ENCODE assay signal across 24 mouse cellular contexts in genomic region chr15:22897724-22898123, GRCm38 (mm10).
A peak's percentile ranks its signal among the peaks of the same experiment; 100 is the strongest.
DNase-seq lines count a peak whose midpoint lies in the region; ATAC-seq and TF ChIP-seq lines count a peak whose summit lies in the region.
"Had no signal": no experiment of that assay in that cellular context is flagged by ENCODE, and none has a peak within 500 bp of the region (broad histone marks: within the 10 kb centered on the region; RNA-seq: fewer than 3 reads in every experiment).

No protein-coding gene starts in this region.

- TF ChIP-seq CTCF in heart, postnatal 0 days (IDR thresholded peaks at IDR 0.05; ENCODE audit: low read depth) = no peak

- no peak for ATAC-seq in embryonic facial prominence, embryonic 11.5 days (replicated peaks; ENCODE audit: insufficient number of reproducible peaks, low FRiP score, low TSS enrichment, low read depth)
- no peak for ATAC-seq in heart, postnatal 0 days (ENCODE audit: insufficient read depth, low read depth)
- no peak for ATAC-seq in embryonic facial prominence, embryonic 15.5 days (ENCODE audit: insufficient number of reproducible peaks, low FRiP score, low TSS enrichment, low read depth)

- no peak overlapping the region for H3K9ac ChIP-seq in embryonic facial prominence, embryonic 11.5 days (replicated peaks; ENCODE audit: low read length)
- no peak overlapping the region for H3K9ac ChIP-seq in heart, postnatal 0 days (replicated peaks; ENCODE audit: low read depth, low read length)
- no peak overlapping the region for H3K9ac ChIP-seq in embryonic facial prominence, embryonic 15.5 days
- H3K9ac ChIP-seq: embryonic facial prominence, embryonic 12.5 days; hindbrain, embryonic 14.5 days; liver, embryonic 13.5 days; midbrain, embryonic 12.5 days; neural tube, embryonic 12.5 days had no signal

- 55% methylated on average over 4 of the region's 4 CpGs for WGBS in embryonic facial prominence, embryonic 11.5 days
- 74% methylated on average over 4 of the region's 4 CpGs for WGBS in embryonic facial prominence, embryonic 10.5 days
- WGBS in heart, postnatal 0 days = 44% methylated on average over 4 of the region's 4 CpGs
- WGBS in heart, embryonic 10.5 days = 69% methylated on average over 4 of the region's 4 CpGs
- 23% methylated on average over 4 of the region's 4 CpGs for WGBS in embryonic facial prominence, embryonic 15.5 days

- H3K27ac ChIP-seq in embryonic facial prominence, embryonic 11.5 days (replicated peaks; ENCODE audit: low read depth, low read length) = no peak overlapping the region
- no peak overlapping the region for H3K27ac ChIP-seq in embryonic facial prominence, embryonic 10.5 days (replicated peaks)
- H3K27ac ChIP-seq in heart, postnatal 0 days (ENCODE audit: low read depth) = no peak overlapping the region
- no peak overlapping the region for H3K27ac ChIP-seq in heart, embryonic 10.5 days
- no peak overlapping the region for H3K27ac ChIP-seq in embryonic facial prominence, embryonic 15.5 days (replicated peaks)
- H3K27ac ChIP-seq: embryonic facial prominence, embryonic 12.5 days; heart, adult 2 months; hindbrain, embryonic 14.5 days; liver, embryonic 13.5 days; midbrain, embryonic 12.5 days; neural tube, embryonic 12.5 days had no signal

- no peaks in the 10 kb centered on the region for H3K27me3 ChIP-seq in embryonic facial prominence, embryonic 11.5 days (ENCODE audit: control insufficient read depth, insufficient read depth, low read length)
- H3K27me3 ChIP-seq in embryonic facial prominence, embryonic 10.5 days (replicated peaks; ENCODE audit: low read depth, poor library complexity, severe bottlenecking) = no peaks in the 10 kb centered on the region
- no peaks in the 10 kb centered on the region for H3K27me3 ChIP-seq in heart, postnatal 0 days (ENCODE audit: control insufficient read depth, insufficient read depth, low read length)
- H3K27me3 ChIP-seq in heart, embryonic 10.5 days (ENCODE audit: insufficient read depth, poor library complexity, severe bottlenecking) = no peaks in the 10 kb centered on the region
- H3K27me3 ChIP-seq in embryonic facial prominence, embryonic 15.5 days = no peaks in the 10 kb centered on the region
- H3K27me3 ChIP-seq: embryonic facial prominence, embryonic 12.5 days; liver, embryonic 13.5 days; midbrain, embryonic 12.5 days; neural tube, embryonic 12.5 days had no signal

- H3K4me3 ChIP-seq in embryonic facial prominence, embryonic 11.5 days (ENCODE audit: low read depth, low read length) = no peak overlapping the region
- H3K4me3 ChIP-seq in embryonic facial prominence, embryonic 10.5 days = no peak overlapping the region
- no peak overlapping the region for H3K4me3 ChIP-seq in heart, postnatal 0 days (ENCODE audit: low read depth, low read length)
- no peak overlapping the region for H3K4me3 ChIP-seq in heart, embryonic 10.5 days
- no peak overlapping the region for H3K4me3 ChIP-seq in embryonic facial prominence, embryonic 15.5 days (replicated peaks)
- H3K4me3 ChIP-seq: embryonic facial prominence, embryonic 12.5 days; heart, adult 2 months; liver, embryonic 13.5 days; midbrain, embryonic 12.5 days; neural tube, embryonic 12.5 days had no signal

- H3K36me3 ChIP-seq in embryonic facial prominence, embryonic 11.5 days (replicated peaks; ENCODE audit: control insufficient read depth, insufficient read depth, low read depth, low read length) = no peaks in the 10 kb centered on the region
- H3K36me3 ChIP-seq in embryonic facial prominence, embryonic 10.5 days (replicated peaks) = no peaks in the 10 kb centered on the region
- no peaks in the 10 kb centered on the region for H3K36me3 ChIP-seq in heart, postnatal 0 days (replicated peaks; ENCODE audit: control insufficient read depth, insufficient read depth, low read length)
- H3K36me3 ChIP-seq in heart, embryonic 10.5 days = no peaks in the 10 kb centered on the region
- H3K36me3 ChIP-seq in embryonic facial prominence, embryonic 15.5 days = no peaks in the 10 kb centered on the region
- H3K36me3 ChIP-seq: embryonic facial prominence, embryonic 12.5 days; liver, embryonic 13.5 days; midbrain, embryonic 12.5 days; neural tube, embryonic 12.5 days had no signal

- peak; percentile 17 for DNase-seq in embryonic facial prominence, embryonic 11.5 days (ENCODE audit: low spot score)
- no peak for DNase-seq in embryonic facial prominence, embryonic 10.5 days (ENCODE audit: low spot score)
- no peak for DNase-seq in heart, postnatal 0 days (ENCODE audit: low spot score)
- no peak for DNase-seq in heart, embryonic 10.5 days (ENCODE audit: low spot score)
- peak; percentile 23 for DNase-seq in 3T3-L1 (ENCODE audit: low read depth, low spot score)
- no peak for DNase-seq in embryo, embryonic 11 days
- DNase-seq in ovary, postnatal 14 days (ENCODE audit: low spot score) = no peak
- DNase-seq: adrenal gland, postnatal 10 days; cerebellum, adult 9-10 months; gastrocnemius, postnatal 25 days; heart, adult 2 months; heart, postnatal 36 days; kidney, adult 2 months; kidney, postnatal 10 days; liver, embryonic 13.5 days; lung, adult 2 months; lung, postnatal 14 days; thymus, adult 2 months; thymus, postnatal 4 days had no signal

- no peak overlapping the region for H3K4me2 ChIP-seq in embryonic facial prominence, embryonic 11.5 days (ENCODE audit: low read depth, low read length)
- H3K4me2 ChIP-seq in heart, postnatal 0 days (ENCODE audit: low read depth, low read length) = 0 out of 2 replicates have a peak overlapping the region, but pooled peaks have one; percentile 16
- 0 out of 2 replicates have a peak overlapping the region, but pooled peaks have one; percentile 15 for H3K4me2 ChIP-seq in embryonic facial prominence, embryonic 15.5 days (replicated peaks)
- H3K4me2 ChIP-seq: embryonic facial prominence, embryonic 12.5 days; hindbrain, embryonic 14.5 days; liver, embryonic 13.5 days; midbrain, embryonic 12.5 days; neural tube, embryonic 12.5 days had no signal

- H3K9me3 ChIP-seq in embryonic facial prominence, embryonic 11.5 days (replicated peaks; ENCODE audit: control insufficient read depth, low read length) = no peaks in the 10 kb centered on the region
- no peaks in the 10 kb centered on the region for H3K9me3 ChIP-seq in embryonic facial prominence, embryonic 10.5 days
- H3K9me3 ChIP-seq in heart, postnatal 0 days (replicated peaks; ENCODE audit: control insufficient read depth, low read length) = no peaks in the 10 kb centered on the region
- no peaks in the 10 kb centered on the region for H3K9me3 ChIP-seq in heart, embryonic 10.5 days
- H3K9me3 ChIP-seq in embryonic facial prominence, embryonic 15.5 days (replicated peaks) = no peaks in the 10 kb centered on the region
- H3K9me3 ChIP-seq: embryonic facial prominence, embryonic 12.5 days; liver, embryonic 13.5 days; midbrain, embryonic 12.5 days; neural tube, embryonic 12.5 days had no signal

- no peak for TF ChIP-seq EP300 in heart, postnatal 0 days (IDR thresholded peaks at IDR 0.05; ENCODE audit: low read depth)

- H3K4me1 ChIP-seq in embryonic facial prominence, embryonic 11.5 days (ENCODE audit: control insufficient read depth, insufficient read depth, low read length) = no peaks in the 10 kb centered on the region
- no peaks in the 10 kb centered on the region for H3K4me1 ChIP-seq in embryonic facial prominence, embryonic 10.5 days
- H3K4me1 ChIP-seq in heart, postnatal 0 days (ENCODE audit: control insufficient read depth, insufficient read depth) = no peaks in the 10 kb centered on the region
- no peaks in the 10 kb centered on the region for H3K4me1 ChIP-seq in heart, embryonic 10.5 days
- no peaks in the 10 kb centered on the region; the same call in 1 of the 2 replicates for H3K4me1 ChIP-seq in embryonic facial prominence, embryonic 15.5 days
- H3K4me1 ChIP-seq: embryonic facial prominence, embryonic 12.5 days; liver, embryonic 13.5 days; midbrain, embryonic 12.5 days; neural tube, embryonic 12.5 days had no signal

Comparison
In these comparisons a context has a peak if more than half of its experiments do, and no peak if none do; other contexts are left out.
1. DNase-seq: peak in embryonic facial prominence, embryonic 11.5 days (single experiment) and 3T3-L1 (single experiment); none in embryonic facial prominence, embryonic 10.5 days (single experiment), heart, postnatal 0 days (single experiment), heart, embryonic 10.5 days (single experiment), embryo, embryonic 11 days (single experiment) and ovary, postnatal 14 days (single experiment).